Mouse (Mus musculus) neural tube, embryonic 11.5 days (tissue): ENCODE data around the gene Gm5475. TPM values are rescaled to one million over a fixed set of nuclear protein-coding genes. Genes with fewer than 3 reads are reported as not detected.
A peak's percentile ranks its signal among the peaks of the same experiment; 100 is the strongest.

Source experiments
- ATAC-seq: fragments of 200-750 bp; cut with Nextera tagmentation; 2 replicates; pipeline ENCODE4 v1.8.0; 2017; ENCODE audit warnings: moderate number of reproducible peaks, mild to moderate bottlenecking, moderate TSS enrichment, moderate library complexity; ENCODE audit not compliant: insufficient read depth, low FRiP score, low TSS enrichment
- DNase-seq: peaks from one replicate; pipeline ENCODE4 v3.0.0-alpha.2; 2015; ENCODE audit warnings: low spot score
- H3K27ac ChIP-seq: fragments of 300-500 bp; sonication (generic); 2 replicates; pipeline ENCODE4 v1.5.1; 2014; ENCODE audit warnings: low read depth, mild to moderate bottlenecking, low read length
- H3K27me3 ChIP-seq: fragments of 300-500 bp; sonication (generic); 2 replicates; pipeline ENCODE4 v1.6.1; 2014; ENCODE audit warnings: mild to moderate bottlenecking, low read length, mixed read lengths; ENCODE audit not compliant: control insufficient read depth, insufficient read depth
- H3K36me3 ChIP-seq: fragments of 300-500 bp; sonication (generic); 2 replicates; pipeline ENCODE4 v1.6.1; 2014; ENCODE audit warnings: mild to moderate bottlenecking, low read length, moderate library complexity, mixed read lengths; ENCODE audit not compliant: control insufficient read depth, insufficient read depth
- H3K4me1 ChIP-seq: fragments of 300-500 bp; sonication (generic); 2 replicates; pipeline ENCODE4 v1.6.1; 2014; ENCODE audit warnings: low read length, mixed read lengths; ENCODE audit not compliant: control insufficient read depth, insufficient read depth
- H3K4me2 ChIP-seq: fragments of 300-500 bp; sonication (generic); 2 replicates; pipeline ENCODE4 v1.6.1; 2014; ENCODE audit warnings: low read depth, mild to moderate bottlenecking, moderate library complexity
- H3K4me3 ChIP-seq: fragments of 300-500 bp; sonication (generic); 2 replicates; pipeline ENCODE4 v1.5.1; 2014; ENCODE audit warnings: low read depth, low read length
- H3K9ac ChIP-seq: fragments of 300-500 bp; sonication (generic); 2 replicates; pipeline ENCODE4 v1.6.1; 2014; ENCODE audit warnings: mild to moderate bottlenecking, low read length
- H3K9me3 ChIP-seq: fragments of 300-500 bp; sonication (generic); 2 replicates; pipeline ENCODE4 v1.6.1; 2016; ENCODE audit warnings: low read length; ENCODE audit not compliant: control insufficient read depth
- WGBS: fragments of 180-500 bp; shearing (Covaris S2); extraction: QIAGEN DNeasy Blood & Tissue Kit; methylation state at CpG from one replicate; pipeline ENCODE4 v1.1.7; 2014; 5-methylcytosine and 5-hydroxymethylcytosine counted together
- polyA plus RNA-seq: library from polyadenylated mRNA; unstranded; fragments of >200 nt; fragmentation: Nextera tagmentation; extraction: Ambion mirVana; gene quantifications from 2 replicates; pipeline ENCODE4 v1.2.1, GENCODE M21; 2014

Gene Gm5475
- polyA plus RNA-seq, 1 experiment from 2014 or later, result 0.08 TPM

DNA sequence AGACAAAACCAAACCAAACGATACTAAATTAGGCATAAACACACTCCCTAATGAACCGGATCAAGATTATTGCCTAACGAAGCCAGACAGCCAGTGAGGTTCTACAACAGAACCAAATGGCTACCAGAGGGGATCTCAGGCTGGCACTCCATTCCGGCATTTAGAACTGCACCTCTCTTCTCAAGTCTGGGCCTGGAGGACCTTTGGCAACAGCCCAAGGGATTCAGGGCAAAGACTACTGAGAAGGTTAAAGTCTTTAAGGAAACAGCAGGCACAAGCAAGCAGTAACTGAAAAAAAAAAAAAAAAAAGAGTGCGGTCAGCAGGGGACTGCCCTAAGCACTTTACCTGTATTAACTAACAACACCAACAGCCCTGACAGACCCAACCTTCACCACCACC is 40.1 kb downstream of the Gm5475 start:
- H3K27ac ChIP-seq, result no peak overlapping the region
- H3K4me1 ChIP-seq, result no peaks in the 10 kb centered on the region
- H3K4me3 ChIP-seq, result no peak overlapping the region
- no peaks in the 10 kb centered on the region for H3K9me3 ChIP-seq
- no peak for DNase-seq
- no peak for ATAC-seq
- no peak overlapping the region for H3K9ac ChIP-seq
- no peaks in the 10 kb centered on the region for H3K36me3 ChIP-seq
- no peak overlapping the region for H3K4me2 ChIP-seq
- no peaks in the 10 kb centered on the region for H3K27me3 ChIP-seq
- WGBS, result 78% methylated on average over 5 of the region's 5 CpGs

DNA sequence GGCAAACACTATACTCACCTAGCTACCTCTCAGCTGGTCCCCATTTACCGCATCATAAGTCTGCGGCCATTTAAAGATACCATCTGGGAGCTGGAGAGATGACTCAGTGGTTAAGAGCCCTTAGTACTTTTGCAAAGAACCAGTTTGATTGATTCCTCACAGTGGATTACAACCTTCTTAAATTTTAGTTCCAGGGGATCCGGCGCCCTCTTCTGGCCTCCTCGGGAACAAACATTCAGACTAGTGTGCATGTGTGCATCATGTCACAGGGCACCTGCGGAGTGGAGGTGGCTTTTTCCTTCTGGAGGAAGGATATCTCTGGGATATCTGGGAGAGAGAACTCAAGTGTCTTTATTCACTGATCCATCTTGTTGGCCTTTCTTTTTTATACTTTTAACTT is 41.8 kb downstream of the Gm5475 start:
- Histone ChIP-seq H3K4me3 (no peak overlapping the region), H3K9ac (no peak overlapping the region), H3K4me1 (peaks cover 11% of the 10 kb centered on the region; the same call in 1 of the 2 replicates), H3K27ac (no peak overlapping the region), H3K27me3 (no peaks in the 10 kb centered on the region), H3K4me2 (no peak overlapping the region), H3K9me3 (no peaks in the 10 kb centered on the region), H3K36me3 (no peaks in the 10 kb centered on the region)
- DNase-seq, result peak; percentile 68
- WGBS, result 32% methylated on average over 6 of the region's 6 CpGs
- ATAC-seq, result no peak

DNA sequence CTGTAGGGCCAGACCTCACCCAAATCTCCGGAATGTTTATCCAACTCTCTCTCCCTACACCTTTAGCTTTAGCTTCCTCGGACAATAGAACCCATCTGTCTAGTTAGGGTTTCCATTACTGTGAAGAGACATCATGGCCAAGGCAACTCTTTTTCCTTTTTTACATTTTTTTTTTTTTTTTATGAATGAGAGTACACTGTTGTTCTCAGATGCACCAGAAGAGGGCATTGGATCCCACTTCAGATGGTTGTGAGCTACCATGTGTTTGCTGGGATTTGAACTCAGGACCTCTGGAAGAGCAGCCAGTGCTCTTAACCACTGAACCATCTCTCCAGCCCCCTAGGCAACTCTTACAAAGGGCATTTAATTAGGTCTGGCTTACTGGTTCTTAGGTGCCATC is 43.5 kb downstream of the Gm5475 start:
- no peaks in the 10 kb centered on the region for H3K27me3 ChIP-seq
- peaks cover 19% of the 10 kb centered on the region for H3K4me1 ChIP-seq
- 76% methylated on average over 2 of the region's 2 CpGs for WGBS
- H3K36me3 ChIP-seq, result no peaks in the 10 kb centered on the region
- DNase-seq (no peak), ATAC-seq (no peak)
- no peaks in the 10 kb centered on the region for H3K9me3 ChIP-seq
- no peak overlapping the region for H3K4me3 ChIP-seq
- no peak overlapping the region for H3K9ac ChIP-seq
- no peak overlapping the region for H3K4me2 ChIP-seq
- H3K27ac ChIP-seq, result no peak overlapping the region

DNA sequence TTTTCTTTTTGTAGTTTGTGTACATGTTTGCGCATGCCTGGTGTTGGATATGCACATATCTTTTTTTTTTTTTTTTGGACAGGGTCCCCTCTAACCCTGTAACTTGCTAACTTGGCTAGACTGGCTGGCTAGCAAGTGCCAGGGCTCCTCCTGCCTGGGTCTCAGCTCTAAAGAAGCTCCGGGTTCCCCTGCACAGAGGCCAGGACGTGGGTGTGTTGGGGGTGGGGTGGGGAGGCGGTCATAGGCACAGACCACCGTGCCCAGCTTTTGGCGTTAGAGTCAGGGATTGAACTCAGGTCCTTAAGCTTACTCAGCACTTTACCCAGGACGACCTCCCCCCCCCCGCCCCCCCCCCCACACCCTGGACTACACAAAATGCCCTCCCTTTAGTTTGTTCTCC is 45.8 kb downstream of the Gm5475 start:
- H3K36me3 ChIP-seq, result no peaks in the 10 kb centered on the region
- H3K9me3 ChIP-seq, result no peaks in the 10 kb centered on the region
- DNase-seq, result no peak
- peak overlapping the region; percentile 79 for H3K4me3 ChIP-seq
- H3K9ac ChIP-seq, result no peak overlapping the region
- ATAC-seq, result no peak
- no peak overlapping the region for H3K27ac ChIP-seq
- WGBS, result 54% methylated on average over 6 of the region's 8 CpGs
- no peaks in the 10 kb centered on the region for H3K27me3 ChIP-seq
- peak overlapping the region; percentile 88; the same call in 1 of the 2 replicates for H3K4me2 ChIP-seq
- peaks cover 19% of the 10 kb centered on the region for H3K4me1 ChIP-seq

DNA sequence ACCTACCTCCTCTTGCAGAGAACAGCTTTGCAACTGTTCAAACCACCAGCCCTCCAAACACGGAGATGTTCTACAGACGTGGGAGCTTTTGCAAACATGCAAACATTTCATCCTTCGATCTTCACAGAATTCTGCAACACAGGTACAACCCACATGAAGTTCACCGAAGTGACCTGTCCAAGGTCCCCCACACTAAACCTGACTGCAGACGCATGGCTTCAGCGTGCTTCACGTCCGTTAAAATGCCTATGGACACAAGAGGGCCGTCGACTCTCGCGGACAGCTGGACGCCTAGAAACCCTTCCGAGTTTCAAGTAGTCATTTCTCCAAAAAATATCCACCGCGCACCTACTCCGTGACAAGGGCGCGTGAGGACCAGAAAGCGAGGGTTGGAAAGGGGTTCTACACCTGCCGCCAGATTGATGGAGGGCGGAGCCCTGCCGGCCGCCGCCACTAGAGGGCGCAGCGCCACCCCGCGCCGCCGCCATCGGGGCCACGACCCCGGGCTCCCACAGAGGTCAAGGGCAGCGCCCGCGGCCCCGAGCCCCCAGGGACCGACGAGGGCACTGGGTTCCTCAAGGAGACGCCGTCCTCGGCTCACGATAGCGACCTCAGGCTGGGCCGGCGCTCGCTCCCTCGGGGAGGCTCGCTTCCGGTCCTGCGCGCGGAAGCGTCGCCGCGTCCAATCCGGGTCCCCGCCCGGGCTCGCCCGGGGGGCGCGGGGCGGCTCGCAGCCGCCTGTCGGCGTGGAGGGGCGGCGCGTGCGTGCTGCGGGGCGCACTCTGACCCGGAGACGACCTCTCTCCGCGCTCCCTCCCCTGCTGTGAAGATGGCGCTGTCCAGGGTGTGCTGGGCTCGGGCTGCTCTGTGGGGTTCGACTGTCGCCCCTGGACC is 46.6 kb downstream of the Gm5475 start, which contains the start of gene Letmd1:
Letmd1 (plus strand) TSS at position 729 of the 894 bp plus-strand sequence.
- peak within 1 kb of the TSS; percentile 79 for H3K27ac ChIP-seq
- 2% methylated on average over 81 of the region's 84 CpGs for WGBS

DNA sequence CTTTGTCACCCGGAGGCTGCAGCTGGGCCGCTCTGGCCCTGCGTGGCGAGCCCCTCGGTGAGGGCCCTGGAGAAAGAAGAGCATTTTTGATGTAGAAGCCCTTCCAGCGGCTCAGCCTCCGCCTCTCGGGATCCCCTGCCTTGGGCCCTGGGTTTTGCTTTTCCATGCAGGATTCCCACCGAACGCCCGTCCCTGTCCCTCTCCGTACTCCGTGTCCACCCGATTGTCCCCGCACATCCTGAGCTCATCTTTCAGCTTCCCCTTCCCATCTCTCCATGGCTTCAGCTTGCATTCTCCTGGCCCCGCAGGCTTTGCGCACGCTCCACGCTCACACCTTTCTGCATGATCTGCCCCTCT is 47.2 kb downstream of the Gm5475 start:
- H3K4me3 ChIP-seq, result peak overlapping the region; percentile 79
- 1% methylated on average over 19 of the region's 19 CpGs for WGBS

More for the DNA sequence above, 46.6 kb downstream of the Gm5475 start, which contains the start of gene Letmd1:
- Histone ChIP-seq H3K27me3 (no peaks in the 10 kb centered on the region), H3K4me3 (peak within 1 kb of the TSS; percentile 79), H3K36me3 (no peaks in the 10 kb centered on the region), H3K9ac (peak within 1 kb of the TSS; percentile 81), H3K4me1 (peaks cover 19% of the 10 kb centered on the region), H3K4me2 (peak within 1 kb of the TSS; percentile 88), H3K9me3 (no peaks in the 10 kb centered on the region)
- peak; percentile 94 for DNase-seq
- ATAC-seq, result peak; percentile 94

DNA sequence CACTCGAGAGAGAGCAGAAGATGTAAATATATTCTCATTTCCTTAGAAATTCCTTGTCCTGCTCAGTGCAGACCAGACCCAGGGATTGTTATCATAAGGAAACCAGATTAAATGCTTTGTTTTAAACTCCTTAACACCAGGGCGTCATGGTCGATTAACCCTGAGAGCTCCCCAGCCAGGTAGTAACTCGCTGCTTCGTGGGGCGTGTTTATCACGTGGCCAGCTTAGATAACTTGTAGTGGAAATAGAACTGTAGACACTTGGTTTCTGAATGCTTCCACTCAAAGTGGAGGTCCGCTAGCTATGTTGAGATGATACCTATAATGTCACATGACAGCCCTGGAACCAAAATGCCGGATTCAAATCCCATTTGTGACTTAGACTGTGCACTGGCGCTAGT is 48.1 kb downstream of the Gm5475 start:
- WGBS, result 66% methylated on average over 10 of the region's 10 CpGs
- Histone ChIP-seq H3K4me3 (peak overlapping the region; percentile 79), H3K27ac (no peak overlapping the region), H3K9ac (peak overlapping the region; percentile 81), H3K27me3 (no peaks in the 10 kb centered on the region), H3K4me2 (peak overlapping the region; percentile 88), H3K9me3 (no peaks in the 10 kb centered on the region), H3K36me3 (peaks cover 2% of the 10 kb centered on the region; the same call in 1 of the 2 replicates), H3K4me1 (peaks cover 19% of the 10 kb centered on the region)
- ATAC-seq, result no peak
- DNase-seq, result no peak

More for the DNA sequence above, 47.2 kb downstream of the Gm5475 start:
- Histone ChIP-seq H3K9me3 (no peaks in the 10 kb centered on the region), H3K27me3 (no peaks in the 10 kb centered on the region), H3K9ac (peak overlapping the region; percentile 81), H3K4me2 (peak overlapping the region; percentile 88), H3K36me3 (no peaks in the 10 kb centered on the region), H3K4me1 (peaks cover 19% of the 10 kb centered on the region), H3K27ac (peak overlapping the region; percentile 79; the same call in 1 of the 2 replicates)
- ATAC-seq (no peak), DNase-seq (no peak)

DNA sequence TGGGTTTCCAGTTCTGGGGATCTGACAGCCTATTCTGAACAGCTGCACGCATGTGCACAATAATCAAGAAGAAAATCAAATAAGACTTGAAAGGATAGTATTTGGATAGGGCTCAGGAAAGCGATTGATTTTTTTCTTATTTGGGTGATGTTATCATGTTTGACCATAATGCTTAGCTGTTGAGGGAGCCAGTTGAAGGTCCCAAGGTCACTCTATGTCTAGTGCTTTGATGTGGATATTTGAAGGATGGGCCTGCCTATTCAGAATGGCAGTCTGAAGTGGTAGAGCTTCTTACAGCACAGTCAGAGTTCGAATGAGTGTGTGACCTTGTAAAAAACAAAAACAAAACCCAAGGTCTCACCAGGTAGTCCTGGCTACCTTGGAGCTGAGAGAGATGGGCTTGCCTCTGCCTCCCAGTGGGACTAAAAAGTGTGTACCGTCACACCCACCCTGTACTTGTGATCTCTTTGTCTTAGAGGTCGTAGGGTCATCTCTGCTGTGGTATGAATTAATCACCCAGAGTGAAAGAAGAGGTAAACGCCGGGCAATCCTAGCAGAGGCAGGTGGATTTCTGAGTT is 52.1 kb downstream of the Gm5475 start:
- Histone ChIP-seq H3K27ac (no peak overlapping the region), H3K4me3 (no peak overlapping the region), H3K9me3 (no peaks in the 10 kb centered on the region), H3K4me1 (peaks cover 8% of the 10 kb centered on the region), H3K36me3 (peaks cover 17% of the 10 kb centered on the region), H3K9ac (no peak overlapping the region), H3K4me2 (no peak overlapping the region), H3K27me3 (no peaks in the 10 kb centered on the region)
- no peak for DNase-seq
- 80% methylated on average over 7 of the region's 7 CpGs for WGBS
- ATAC-seq, result no peak
